Mouse (Mus musculus): ENCODE measurements around the gene Cyp2j7.
"Not testable (repeated sequence)": the region's sequence is repeated elsewhere in the genome, so short reads cannot be mapped to it uniquely, and the experiment has no call there.

The Cyp2j7 gene

GRCm38 (mm10) chr4:96236559-96236958, at the start of gene Cyp2j7:
TSS of gene Cyp2j7 (minus strand) at chr4:96236659.
- DNase-seq (ENCODE audit: low spot score), result no peak

GRCm38 (mm10) chr4:96276896-96277295, 40.4 kb upstream of the Cyp2j7 start:
- not testable (repeated sequence) for DNase-seq (ENCODE audit: low spot score)

DNA sequence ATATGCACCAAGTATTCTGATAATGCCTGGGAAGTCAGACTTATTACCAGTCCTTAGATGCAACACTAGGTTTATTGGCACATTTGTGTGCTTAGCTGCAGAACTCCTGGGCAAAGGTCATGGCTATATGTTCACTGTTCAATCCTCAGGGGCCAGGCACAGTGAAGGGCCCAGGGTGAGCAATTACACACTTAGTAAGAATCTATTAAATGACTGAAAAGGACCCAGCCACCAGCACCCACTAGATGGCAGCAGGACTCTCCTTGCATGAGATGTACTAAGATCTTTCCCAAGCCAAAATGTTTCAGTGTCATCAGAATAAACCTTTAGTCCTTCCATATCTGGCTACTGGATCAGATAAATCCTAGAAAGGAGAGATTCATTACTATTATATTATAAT, 37.4 kb upstream of the Cyp2j7 start:
- DNase-seq (ENCODE audit: low spot score), result peak; percentile 55

- no peak for DNase-seq (ENCODE audit: low spot score)
These were observed 39.8 kb downstream of the Cyp2j7 start for GRCm38 (mm10) chr4:96196701-96197100.

DNA sequence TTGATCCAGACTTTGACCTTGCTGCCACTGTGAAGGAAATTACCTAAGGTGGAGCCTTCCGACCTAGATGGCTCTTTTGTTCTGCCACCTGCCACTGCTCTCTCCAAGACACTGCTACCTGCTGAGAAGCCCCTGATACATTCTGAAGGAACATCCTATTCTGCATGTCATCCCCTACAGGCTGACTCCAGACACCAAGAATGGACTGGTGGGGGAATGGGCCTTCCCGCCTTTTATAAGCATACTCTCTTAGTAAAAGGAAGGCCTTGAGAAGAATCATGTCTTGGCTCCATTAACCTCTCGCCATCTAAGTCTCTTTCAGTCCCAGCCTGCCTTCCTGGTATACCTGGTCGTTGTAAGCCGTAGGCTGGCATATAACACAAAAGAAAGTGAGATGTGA, 47.1 kb downstream of the Cyp2j7 start:
- DNase-seq (ENCODE audit: low spot score), result not testable (repeated sequence)

DNA sequence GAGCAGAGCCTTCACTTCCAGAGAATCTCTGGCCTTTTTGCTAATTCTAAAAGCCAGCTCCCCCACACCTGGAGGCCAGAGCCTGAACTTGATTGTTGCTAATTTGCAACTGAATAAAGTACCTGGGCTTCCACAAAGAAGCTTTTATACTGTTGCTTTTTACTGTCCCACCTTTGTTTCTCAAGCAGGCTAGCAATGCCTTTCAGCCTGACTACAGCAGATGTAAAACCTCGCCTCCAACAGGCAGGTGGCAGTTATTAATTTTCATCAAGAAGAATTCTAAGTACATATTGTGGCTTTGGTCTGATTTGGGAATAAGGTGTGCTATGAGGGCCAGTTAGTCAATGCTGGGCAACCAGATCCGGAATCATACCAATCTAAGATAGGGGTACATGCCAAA, 47.8 kb downstream of the Cyp2j7 start:
- not testable (repeated sequence) for DNase-seq (ENCODE audit: low spot score)

DNA sequence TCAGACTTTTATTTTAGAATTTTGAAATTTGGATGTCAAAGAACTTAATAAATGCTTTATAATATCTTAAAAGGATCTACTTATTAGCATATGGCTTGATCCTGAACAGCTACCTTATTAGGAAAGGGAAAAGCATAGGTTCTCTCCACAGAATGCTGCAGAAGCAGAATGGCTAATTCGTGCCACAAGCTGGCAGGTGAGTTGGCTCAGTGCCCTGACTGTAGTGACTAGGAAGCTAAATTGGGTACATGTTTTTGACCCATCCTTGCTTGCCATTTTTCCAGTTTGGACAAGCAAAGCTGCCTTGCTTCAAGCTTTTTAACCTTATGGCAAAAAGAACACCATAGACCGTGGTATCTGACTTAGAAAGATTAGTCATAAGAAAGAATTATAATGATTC, 48.3 kb downstream of the Cyp2j7 start:
- DNase-seq (ENCODE audit: low spot score), result not testable (repeated sequence)

GRCm38 (mm10) chr4:96184716-96185115, 51.7 kb downstream of the Cyp2j7 start:
- not testable (repeated sequence) for DNase-seq (ENCODE audit: low spot score)

DNA sequence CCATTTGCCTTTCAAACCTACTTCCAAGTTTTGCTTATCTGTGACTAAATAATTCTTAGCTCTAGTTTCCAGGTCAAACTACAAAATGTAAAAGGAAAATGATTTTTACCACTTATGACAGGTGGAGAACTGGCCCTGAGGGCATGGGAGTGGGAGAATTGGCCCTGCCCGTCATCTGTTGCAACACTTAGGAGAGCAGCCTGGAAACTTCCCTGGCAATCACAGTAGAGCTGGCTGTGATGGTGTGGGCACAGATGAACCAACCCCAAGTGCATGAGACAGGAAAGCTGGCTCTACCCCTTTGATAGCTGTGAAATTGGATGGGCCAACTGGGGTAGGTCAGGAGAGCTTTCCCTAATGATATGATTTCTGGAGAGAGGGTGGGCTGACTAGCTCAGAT, 73.6 kb downstream of the Cyp2j7 start:
- no peak for DNase-seq (ENCODE audit: low spot score)

DNA sequence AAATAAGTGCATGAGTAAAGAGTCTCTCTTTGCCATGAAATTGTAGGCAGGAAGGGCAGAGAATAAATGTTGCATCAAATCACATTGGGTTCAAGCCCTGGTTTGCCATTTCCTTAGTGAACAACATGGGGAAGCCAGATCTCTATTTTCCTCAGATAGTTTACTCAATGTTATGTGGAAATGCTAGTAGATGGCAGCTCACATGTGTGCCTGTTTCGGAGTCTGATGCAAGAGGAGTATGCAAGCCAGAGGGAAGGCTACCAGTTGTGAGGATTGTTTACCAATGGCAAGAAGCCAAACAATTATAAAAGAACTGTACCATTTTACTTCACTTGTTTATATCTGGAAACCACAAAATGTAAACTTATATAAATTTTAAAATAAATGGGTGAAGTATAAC, 74.9 kb downstream of the Cyp2j7 start:
- no peak for DNase-seq (ENCODE audit: low spot score)
